Mouse (Mus musculus) bone marrow, adult 2 months (tissue): ENCODE results near the gene Lrrc29.

ENCODE experiments used
- CTCF ChIP-seq: fragments of 200-500 bp; IDR thresholded peaks from 2 replicates; pipeline ENCODE4 v1.5.1; 2011; ENCODE audit warnings: low read length, control low read depth; ENCODE audit not compliant: control insufficient read depth, insufficient read depth
- POLR2A ChIP-seq: fragments of 200-500 bp; IDR thresholded peaks from 2 replicates; pipeline ENCODE4 v1.6.1; 2011; ENCODE audit warnings: low read depth, mild to moderate bottlenecking, control low read depth, low read length, borderline replicate concordance; ENCODE audit not compliant: control insufficient read depth

DNA sequence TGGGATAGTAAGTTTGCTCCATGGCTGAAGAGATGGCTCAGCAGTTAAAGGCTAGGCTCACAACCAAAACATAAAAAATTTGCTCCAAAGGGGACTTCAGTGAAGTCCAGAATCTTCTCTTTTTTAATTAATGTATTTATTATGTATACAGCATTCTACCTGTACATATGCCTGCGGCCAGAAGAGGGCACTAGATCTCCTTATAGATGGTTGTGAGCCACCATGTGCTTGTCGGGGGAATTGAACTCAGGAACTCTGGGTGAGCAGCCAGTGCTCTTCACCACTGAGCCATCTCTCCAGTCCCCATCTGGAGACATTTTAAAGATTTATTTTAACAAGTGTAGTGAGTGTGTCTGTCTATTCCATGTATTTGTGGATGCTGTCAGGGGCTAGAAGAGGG lies 41.0 kb upstream of the Lrrc29 start:
- TF ChIP-seq CTCF (peak; percentile 21; the same call in 1 of the 2 replicates), POLR2A (no peak)
